ENCODE assay signal across 8 mouse cellular contexts in the genomic region with DNA sequence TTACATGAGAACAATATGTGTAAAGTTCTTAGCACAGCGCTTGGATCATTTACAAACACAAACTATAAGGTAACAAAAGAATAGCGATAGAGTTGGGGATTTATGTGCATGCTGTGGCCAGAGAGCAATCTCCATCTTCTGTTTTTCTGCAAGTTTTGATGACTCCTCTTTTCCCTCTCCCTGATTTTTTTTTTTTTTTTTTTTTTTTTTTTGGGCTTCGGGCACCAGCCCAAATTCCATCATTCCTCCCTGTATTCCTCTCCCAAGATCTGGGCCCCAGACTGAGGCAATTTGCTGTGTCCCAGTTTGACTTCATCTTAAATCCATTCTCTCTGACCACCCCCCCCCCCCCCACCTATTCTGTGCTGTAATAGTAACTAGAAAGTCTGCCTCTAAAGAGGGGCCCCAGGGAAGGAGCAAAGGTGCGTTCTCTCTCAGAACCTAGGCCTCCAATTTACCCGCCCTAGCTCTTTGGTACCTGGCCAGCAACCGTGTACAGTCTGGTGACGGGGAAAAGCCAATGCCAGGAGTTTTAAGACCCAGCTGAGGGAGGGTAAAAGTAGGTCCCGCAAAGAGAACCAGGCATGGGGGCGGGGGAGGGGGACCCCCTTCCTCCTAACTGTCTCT. TPM values are rescaled to one million over a fixed set of nuclear protein-coding genes. Genes with fewer than 3 reads are reported as not detected.
DNase-seq lines count a peak whose midpoint lies in the region; ATAC-seq and TF ChIP-seq lines count a peak whose summit lies in the region.

No protein-coding gene starts in this region.

- DNase-seq in kidney, postnatal 36 days: no peak
- no peak for DNase-seq in hindbrain, embryonic 14.5 days (ENCODE audit: low spot score)
- DNase-seq in spleen, postnatal 14 days (ENCODE audit: low spot score in 2 of 2): no peak
- no peak for DNase-seq in layer of hippocampus, postnatal 10 days (ENCODE audit: low spot score in 2 of 2)
- no peak for DNase-seq in thymus, postnatal 36 days

- H3K4me2 ChIP-seq in kidney, embryonic 15.5 days: peak overlapping the region; percentile 96
- peak overlapping the region; percentile 74 for H3K4me2 ChIP-seq in hindbrain, embryonic 14.5 days (replicated peaks)
- H3K4me2 ChIP-seq in midbrain, embryonic 15.5 days: peak overlapping the region; percentile 82

- no peak for ATAC-seq in kidney, embryonic 15.5 days (replicated peaks; ENCODE audit: low FRiP score)
- no peak for ATAC-seq in hindbrain, embryonic 14.5 days (ENCODE audit: low FRiP score)
- no peak for ATAC-seq in midbrain, embryonic 15.5 days (replicated peaks)

- peak overlapping the region; percentile 61 for H3K4me3 ChIP-seq in kidney, embryonic 15.5 days (replicated peaks)
- H3K4me3 ChIP-seq in bone marrow macrophage, adult 2 months (ENCODE audit: insufficient read depth, low read length): peak overlapping the region; percentile 77
- peak overlapping the region; percentile 35 for H3K4me3 ChIP-seq in hindbrain, embryonic 14.5 days (replicated peaks; ENCODE audit: low read length)
- H3K4me3 ChIP-seq in midbrain, embryonic 15.5 days: peak overlapping the region; percentile 47

- H3K9ac ChIP-seq in kidney, embryonic 15.5 days: peak overlapping the region; percentile 62
- peak overlapping the region; percentile 48 for H3K9ac ChIP-seq in hindbrain, embryonic 14.5 days
- H3K9ac ChIP-seq in midbrain, embryonic 15.5 days: peak overlapping the region; percentile 2; the same call in 1 of the 2 replicates

- no peak for TF ChIP-seq CTCF in bone marrow macrophage, adult 2 months (IDR thresholded peaks at IDR 0.05; ENCODE audit: low read depth, low read length)

- 8% methylated on average over 9 of the region's 9 CpGs for WGBS in kidney, embryonic 15.5 days
- 20% methylated on average over 9 of the region's 9 CpGs for WGBS in hindbrain, embryonic 14.5 days
- WGBS in midbrain, embryonic 15.5 days: 17% methylated on average over 9 of the region's 9 CpGs

- peaks cover 22% of the 10 kb centered on the region for H3K36me3 ChIP-seq in kidney, embryonic 15.5 days
- H3K36me3 ChIP-seq in hindbrain, embryonic 14.5 days (replicated peaks; ENCODE audit: control insufficient read depth, insufficient read depth): peaks cover 14% of the 10 kb centered on the region
- no peaks in the 10 kb centered on the region; the same call in 1 of the 2 replicates for H3K36me3 ChIP-seq in midbrain, embryonic 15.5 days (replicated peaks)

- H3K27ac ChIP-seq in kidney, embryonic 15.5 days: peak overlapping the region; percentile 95
- H3K27ac ChIP-seq in bone marrow macrophage, adult 2 months (ENCODE audit: insufficient read depth, low read depth, low read length): no peak overlapping the region
- H3K27ac ChIP-seq in hindbrain, embryonic 14.5 days: no peak overlapping the region; the same call in 1 of the 2 replicates
- peak overlapping the region; percentile 78 for H3K27ac ChIP-seq in midbrain, embryonic 15.5 days

- H3K4me1 ChIP-seq in kidney, embryonic 15.5 days: peaks cover 76% of the 10 kb centered on the region
- peaks cover 32% of the 10 kb centered on the region for H3K4me1 ChIP-seq in bone marrow macrophage, adult 2 months (ENCODE audit: control insufficient read depth, insufficient read depth, low read length)
- peaks cover 44% of the 10 kb centered on the region for H3K4me1 ChIP-seq in hindbrain, embryonic 14.5 days (replicated peaks; ENCODE audit: control insufficient read depth, insufficient read depth, low read length)
- H3K4me1 ChIP-seq in midbrain, embryonic 15.5 days: peaks cover 68% of the 10 kb centered on the region

- TF ChIP-seq POLR2A in bone marrow macrophage, adult 2 months (IDR thresholded peaks at IDR 0.05; ENCODE audit: borderline replicate concordance, low read depth, low read length): no peak

- H3K27me3 ChIP-seq in kidney, embryonic 15.5 days: no peaks in the 10 kb centered on the region
- no peaks in the 10 kb centered on the region for H3K27me3 ChIP-seq in hindbrain, embryonic 14.5 days (ENCODE audit: control insufficient read depth, insufficient read depth, low read length)
- no peaks in the 10 kb centered on the region for H3K27me3 ChIP-seq in midbrain, embryonic 15.5 days (replicated peaks)

- no peaks in the 10 kb centered on the region for H3K9me3 ChIP-seq in kidney, embryonic 15.5 days (replicated peaks)
- H3K9me3 ChIP-seq in hindbrain, embryonic 14.5 days (ENCODE audit: control insufficient read depth, low read length): no peaks in the 10 kb centered on the region
- no peaks in the 10 kb centered on the region for H3K9me3 ChIP-seq in midbrain, embryonic 15.5 days

RNA-seq across cellular contexts. Expression of gene Per1, which starts 1.5 kb away (rescaled TPM):
- 12.1 and 13.7 TPM in 2 replicates for polyA plus RNA-seq in kidney, embryonic 15.5 days (2015; fragmentation: Nextera tagmentation; extraction: Ambion mirVana)
- polyA plus RNA-seq in bone marrow macrophage, adult 2 months (2012; ENCODE audit: insufficient read depth, insufficient read length, missing spikeins): 24.7 and 35.9 TPM in 2 replicates
- polyA plus RNA-seq in hindbrain, embryonic 14.5 days (2014; fragmentation: Nextera tagmentation; extraction: Ambion mirVana): 9.6 and 10.1 TPM in 2 replicates
- polyA plus RNA-seq in midbrain, embryonic 15.5 days (2015; fragmentation: Nextera tagmentation; extraction: Ambion mirVana): 11.3 and 12.3 TPM in 2 replicates
- total RNA-seq in layer of hippocampus, postnatal 10 days (2021): 10 to 100 TPM; 54.4 to 67.2 TPM

RNA-seq across cellular contexts. Expression of gene Vamp2, which starts 8.2 kb away (rescaled TPM):
- 83.5 and 101 TPM in 2 replicates for polyA plus RNA-seq in kidney, embryonic 15.5 days (2015; fragmentation: Nextera tagmentation; extraction: Ambion mirVana)
- 76.6 and 79.4 TPM in 2 replicates for polyA plus RNA-seq in bone marrow macrophage, adult 2 months (2012; ENCODE audit: insufficient read depth, insufficient read length, missing spikeins)
- 324 and 368 TPM in 2 replicates for polyA plus RNA-seq in hindbrain, embryonic 14.5 days (2014; fragmentation: Nextera tagmentation; extraction: Ambion mirVana)
- polyA plus RNA-seq in midbrain, embryonic 15.5 days (2015; fragmentation: Nextera tagmentation; extraction: Ambion mirVana): 319 and 333 TPM in 2 replicates
- total RNA-seq in layer of hippocampus, postnatal 10 days (2021): 1,000 to 10,000 TPM in 1 of 2 experiments, 100 to 1,000 TPM in 1; 909 to 1,029 TPM

RNA-seq across cellular contexts. Expression of gene Hes7, which starts 23.7 kb away (rescaled TPM):
- polyA plus RNA-seq in kidney, embryonic 15.5 days (2015; fragmentation: Nextera tagmentation; extraction: Ambion mirVana): 0.42 and 0.46 TPM in 2 replicates
- polyA plus RNA-seq in bone marrow macrophage, adult 2 months (2012; ENCODE audit: insufficient read depth, insufficient read length, missing spikeins): 0.71 and 0.88 TPM in 2 replicates
- polyA plus RNA-seq in hindbrain, embryonic 14.5 days (2014; fragmentation: Nextera tagmentation; extraction: Ambion mirVana): 0.43 and 0.52 TPM in 2 replicates
- 0.86 and 0.89 TPM in 2 replicates for polyA plus RNA-seq in midbrain, embryonic 15.5 days (2015; fragmentation: Nextera tagmentation; extraction: Ambion mirVana)
- under 1 TPM; 0.54 to 0.96 TPM for total RNA-seq in layer of hippocampus, postnatal 10 days (2021)

RNA-seq across cellular contexts. Expression of gene Tmem107, which starts 25.9 kb away (rescaled TPM):
- polyA plus RNA-seq in kidney, embryonic 15.5 days (2015; fragmentation: Nextera tagmentation; extraction: Ambion mirVana): 60.8 and 64.3 TPM in 2 replicates
- 9.8 and 14.6 TPM in 2 replicates for polyA plus RNA-seq in bone marrow macrophage, adult 2 months (2012; ENCODE audit: insufficient read depth, insufficient read length, missing spikeins)
- polyA plus RNA-seq in hindbrain, embryonic 14.5 days (2014; fragmentation: Nextera tagmentation; extraction: Ambion mirVana): 40.3 and 40.7 TPM in 2 replicates
- polyA plus RNA-seq in midbrain, embryonic 15.5 days (2015; fragmentation: Nextera tagmentation; extraction: Ambion mirVana): 33.5 and 37.7 TPM in 2 replicates
- total RNA-seq in layer of hippocampus, postnatal 10 days (2021): 10 to 100 TPM; 10.4 to 14.0 TPM

RNA-seq across cellular contexts. Expression of gene 9130213A22Rik, which starts 25.9 kb away (rescaled TPM):
- 0.27 and 0.51 TPM in 2 replicates for polyA plus RNA-seq in kidney, embryonic 15.5 days (2015; fragmentation: Nextera tagmentation; extraction: Ambion mirVana)
- 0.35 TPM in 1 of 2 replicates, not detected in the other for polyA plus RNA-seq in bone marrow macrophage, adult 2 months (2012; ENCODE audit: insufficient read depth, insufficient read length, missing spikeins)
- 0.39 and 0.56 TPM in 2 replicates for polyA plus RNA-seq in hindbrain, embryonic 14.5 days (2014; fragmentation: Nextera tagmentation; extraction: Ambion mirVana)
- 0.24 and 0.27 TPM in 2 replicates for polyA plus RNA-seq in midbrain, embryonic 15.5 days (2015; fragmentation: Nextera tagmentation; extraction: Ambion mirVana)
- under 1 TPM; 0.59 to 0.89 TPM for total RNA-seq in layer of hippocampus, postnatal 10 days (2021)

Comparison
In these comparisons a context has a peak if more than half of its experiments do, and no peak if none do; other contexts are left out.
1. H3K27ac ChIP-seq: peak in kidney, embryonic 15.5 days (single experiment) and midbrain, embryonic 15.5 days (single experiment); none in bone marrow macrophage, adult 2 months (single experiment) and hindbrain, embryonic 14.5 days (single experiment).
2. H3K9ac ChIP-seq: peak in every context shown above with its lines; median percentile 62 in kidney, embryonic 15.5 days; 48 in hindbrain, embryonic 14.5 days; 2 in midbrain, embryonic 15.5 days.
3. Peak in every context shown above with its lines, with median percentiles within 50 percentile points of each other: H3K4me2 ChIP-seq and H3K4me3 ChIP-seq.